Mouse (Mus musculus) lung, postnatal 10 days (tissue): ENCODE measurements at regions not wholly inside any gene's neighbourhood (a gene's known extent, or its start where the extent isn't known, plus 50 kb on each side); places are given as distances from the start of the nearest gene placed in this dataset.

Experiments used
- DNase-seq: peaks from one replicate; pipeline ENCODE4 v3.0.0; 2021

GRCm38 (mm10) chr7:59711741-59712140 is 293.1 kb downstream of the Snurf start:
- DNase-seq = peak; percentile 9
